Mouse (Mus musculus) kidney, postnatal 14 days (tissue): ENCODE results near the gene Csrnp3.

Source experiments
- DNase-seq: peaks from one replicate; pipeline ENCODE4 v3.0.0; 2022; ENCODE audit warnings: mixed read lengths

The Csrnp3 gene

GRCm38 (mm10) chr2:65953726-65954340, 108.3 kb downstream of the Csrnp3 start:
- DNase-seq, result no peak

- no peak for DNase-seq
These were observed 110.2 kb downstream of the Csrnp3 start for GRCm38 (mm10) chr2:65955804-65956203.

GRCm38 (mm10) chr2:65956727-65957126, 111.2 kb downstream of the Csrnp3 start:
- DNase-seq, result no peak

GRCm38 (mm10) chr2:65963420-65963819, 117.9 kb downstream of the Csrnp3 start:
- no peak for DNase-seq

DNA sequence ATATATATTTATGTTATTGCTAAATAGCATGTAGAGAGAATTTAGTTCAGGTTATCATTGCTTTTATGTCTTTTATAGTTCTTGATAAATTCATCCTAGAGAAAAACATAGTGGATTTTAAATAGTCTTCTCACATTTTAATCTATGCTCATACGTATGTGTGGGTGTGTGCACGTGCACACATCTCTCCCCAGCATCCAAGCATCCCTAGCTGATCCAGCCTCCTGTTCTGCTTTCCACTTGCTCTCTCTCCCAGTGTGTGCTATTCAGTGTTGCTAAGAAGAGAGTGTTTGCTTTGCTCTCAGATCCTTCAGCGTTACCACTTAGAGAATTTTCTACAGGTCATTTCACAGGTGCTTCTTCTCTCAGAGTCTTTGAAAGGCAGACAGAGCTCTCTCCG, 123.2 kb downstream of the Csrnp3 start:
- no peak for DNase-seq

- DNase-seq, result no peak
These were observed 128.3 kb downstream of the Csrnp3 start for GRCm38 (mm10) chr2:65973907-65974306.

DNA sequence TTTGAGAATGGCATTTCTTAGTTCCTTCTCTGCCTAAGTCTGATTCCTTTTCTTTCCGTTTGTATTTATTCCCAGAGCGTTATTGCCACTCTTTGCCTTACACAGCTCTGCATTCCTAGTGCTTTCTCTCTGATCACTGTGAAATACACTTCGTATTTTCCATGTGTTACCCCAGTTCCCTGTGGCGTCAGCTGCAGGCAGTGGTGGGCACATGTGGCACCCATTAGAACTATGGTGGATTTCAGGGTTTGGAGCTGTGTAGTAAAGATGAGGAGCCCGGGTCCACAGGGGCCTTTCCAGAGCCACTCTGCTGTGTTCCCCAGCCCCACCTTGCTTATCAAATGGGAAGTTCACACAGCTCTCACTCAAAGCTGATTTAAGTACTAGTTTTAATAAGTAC, 129.8 kb downstream of the Csrnp3 start:
- no peak for DNase-seq

GRCm38 (mm10) chr2:65979338-65980053, 133.9 kb downstream of the Csrnp3 start:
- peak; percentile 16 for DNase-seq

GRCm38 (mm10) chr2:65981470-65981869, 135.9 kb downstream of the Csrnp3 start:
- no peak for DNase-seq

DNA sequence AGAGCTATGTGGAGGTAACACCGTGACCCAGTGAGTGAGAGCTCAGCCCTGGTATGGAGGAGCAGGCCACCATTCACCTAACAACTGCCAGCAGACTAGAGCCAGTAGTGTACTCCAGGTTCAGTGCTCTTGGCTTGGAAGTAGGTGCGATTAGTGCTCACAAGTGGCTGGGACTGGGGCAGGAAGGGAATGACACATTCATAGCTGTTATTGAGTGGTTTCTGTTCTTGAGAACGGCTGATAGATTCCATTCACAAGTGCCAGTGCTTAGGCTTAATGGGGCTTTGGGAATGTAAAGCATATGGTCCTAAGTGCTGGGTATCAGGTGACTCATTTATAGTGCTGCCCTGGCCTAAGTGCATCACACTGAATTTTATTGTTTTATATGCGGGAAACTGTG, 136.4 kb downstream of the Csrnp3 start:
- DNase-seq, result no peak

- DNase-seq, result no peak
These were observed 140.1 kb downstream of the Csrnp3 start for GRCm38 (mm10) chr2:65985706-65986105.

DNA sequence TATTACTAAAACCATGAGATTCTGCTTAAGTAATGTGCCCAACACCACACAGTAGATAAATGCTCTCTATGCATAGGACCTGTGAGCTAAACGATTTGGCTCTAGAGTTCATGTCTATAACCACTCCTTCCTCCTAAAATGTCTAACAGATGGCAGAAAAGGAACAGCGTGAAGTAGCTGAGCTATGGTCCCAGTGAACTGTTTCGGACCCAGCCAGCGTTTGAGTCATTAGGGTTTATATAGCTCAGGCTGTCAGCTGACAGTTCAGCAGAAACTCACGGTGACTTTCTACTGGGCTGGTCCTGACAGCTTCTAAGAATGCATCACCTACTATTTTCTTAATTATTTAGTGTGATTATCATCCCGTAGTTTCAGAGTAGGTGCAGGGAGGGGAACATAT, 141.5 kb downstream of the Csrnp3 start:
- no peak for DNase-seq

DNA sequence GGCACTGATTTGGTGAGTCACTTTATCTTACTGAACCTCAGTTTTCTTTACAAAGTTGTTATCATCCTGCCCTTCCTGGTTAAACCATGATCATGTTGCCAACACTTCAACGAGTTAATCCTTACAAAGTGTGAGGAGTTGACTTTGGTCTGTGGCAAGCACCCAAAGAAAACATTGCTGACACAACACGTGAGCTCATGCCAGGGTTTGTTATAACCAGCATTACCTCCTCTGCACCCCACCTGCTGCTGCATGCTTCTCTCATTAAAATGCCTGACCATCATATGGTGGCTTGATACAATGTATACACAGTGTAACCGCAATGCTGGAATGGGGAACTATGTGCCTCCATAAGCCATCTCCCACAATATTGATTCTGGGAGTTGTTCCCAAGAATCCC, 142.0 kb downstream of the Csrnp3 start:
- peak; percentile 82 for DNase-seq

DNA sequence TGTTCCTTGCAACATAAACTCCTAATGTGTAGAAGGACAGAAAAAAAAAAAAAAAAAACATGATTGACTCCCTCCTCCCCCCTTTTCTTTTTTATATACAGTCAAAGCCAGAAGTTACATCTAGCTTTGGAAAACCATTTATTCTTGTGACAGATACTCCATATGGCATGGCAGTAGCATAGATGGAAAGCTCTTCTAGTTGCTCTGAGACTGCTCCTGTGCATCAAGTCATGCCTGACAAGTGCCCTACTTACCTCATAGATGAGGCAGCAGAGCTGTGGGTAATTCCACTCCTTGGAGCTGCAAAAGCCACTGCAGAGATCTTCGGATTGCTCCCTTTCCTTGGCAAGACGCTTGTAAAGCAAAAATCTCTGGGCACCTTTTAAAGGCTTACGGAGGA, 143.2 kb downstream of the Csrnp3 start:
- DNase-seq, result no peak

DNA sequence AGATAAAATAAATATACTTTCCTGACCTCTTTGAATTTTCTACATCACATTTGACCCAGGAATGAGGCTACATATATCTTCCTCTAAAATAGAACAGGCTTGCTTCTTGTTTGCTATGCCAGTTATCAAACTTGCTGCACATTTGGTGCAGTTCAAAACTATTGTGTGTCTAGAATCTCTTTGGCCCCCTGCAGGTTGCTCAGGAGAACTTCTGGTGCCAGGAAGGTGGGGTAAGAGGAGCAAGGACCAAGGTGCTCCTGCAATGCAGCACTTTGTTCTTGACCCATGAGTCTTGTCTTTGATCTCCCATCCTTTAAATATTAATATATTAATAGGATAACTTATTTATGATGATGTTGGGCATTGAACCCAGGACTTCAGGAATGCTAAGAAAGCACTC, 144.5 kb downstream of the Csrnp3 start:
- no peak for DNase-seq

DNA sequence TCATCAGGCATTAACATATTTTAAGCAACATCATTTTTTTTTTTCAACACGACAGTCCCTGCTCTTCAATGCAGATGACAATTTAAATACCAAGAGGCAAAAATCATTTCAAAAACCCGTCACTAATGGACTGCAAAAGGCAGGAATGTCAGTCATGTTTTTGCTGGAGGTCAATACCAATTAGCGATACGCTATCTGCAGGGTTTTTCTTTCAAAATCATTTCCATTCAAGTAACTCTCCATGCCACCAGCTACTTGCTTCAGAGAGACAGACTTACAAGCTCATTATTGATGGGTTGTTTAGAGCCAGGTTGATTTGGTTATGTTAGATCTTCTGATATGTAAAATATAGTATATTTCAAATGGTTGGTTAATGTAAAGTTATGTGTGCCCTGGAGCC, 145.2 kb downstream of the Csrnp3 start:
- DNase-seq, result no peak

DNA sequence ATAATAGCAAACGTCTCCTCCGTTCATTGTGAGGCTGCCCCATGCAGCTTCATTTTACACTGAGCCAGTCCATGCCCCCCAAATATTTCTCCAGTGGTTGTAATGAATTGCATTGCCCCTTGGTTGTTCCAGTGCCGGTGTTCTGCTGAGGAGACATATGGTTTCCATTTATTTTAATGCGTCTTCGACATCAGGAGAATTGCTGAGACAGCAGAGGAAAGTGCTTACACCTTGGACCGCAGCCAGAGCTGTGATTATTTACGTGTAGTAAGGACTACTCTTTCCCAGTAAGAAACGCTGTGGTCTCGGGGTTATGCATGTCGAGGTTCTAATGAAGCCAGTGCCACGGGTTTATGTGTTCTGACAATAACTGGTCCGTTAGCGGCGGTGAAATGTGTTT, 147.8 kb downstream of the Csrnp3 start:
- DNase-seq, result peak; percentile 45

DNA sequence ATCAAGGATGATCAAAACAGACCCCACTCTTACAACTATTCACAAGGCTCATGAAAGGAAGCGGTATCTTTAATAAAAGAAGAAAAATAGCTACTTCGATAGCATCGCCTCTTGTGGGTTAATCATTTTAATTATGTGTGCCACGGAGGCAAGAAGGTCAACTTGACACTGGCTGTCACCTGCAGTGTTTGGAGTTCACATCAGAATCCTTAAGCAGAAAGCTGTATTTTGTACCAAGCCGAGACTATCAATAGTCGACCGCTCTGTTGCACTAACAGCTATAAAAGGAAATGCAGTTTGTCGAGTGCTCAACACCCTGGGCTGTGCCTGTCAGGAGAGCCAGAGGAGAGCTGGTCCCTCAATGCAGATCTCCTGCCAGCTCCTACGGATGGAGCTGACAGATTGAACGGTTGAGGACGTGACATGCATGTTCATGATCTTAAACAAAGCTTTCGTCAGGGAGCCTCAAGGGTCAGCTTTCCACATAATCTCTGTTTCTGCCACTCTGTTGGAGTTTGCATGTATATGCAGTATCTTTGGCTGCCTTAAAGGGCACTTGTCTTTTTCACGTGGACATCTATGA, 149.4 kb downstream of the Csrnp3 start:
- peak; percentile 18 for DNase-seq

DNA sequence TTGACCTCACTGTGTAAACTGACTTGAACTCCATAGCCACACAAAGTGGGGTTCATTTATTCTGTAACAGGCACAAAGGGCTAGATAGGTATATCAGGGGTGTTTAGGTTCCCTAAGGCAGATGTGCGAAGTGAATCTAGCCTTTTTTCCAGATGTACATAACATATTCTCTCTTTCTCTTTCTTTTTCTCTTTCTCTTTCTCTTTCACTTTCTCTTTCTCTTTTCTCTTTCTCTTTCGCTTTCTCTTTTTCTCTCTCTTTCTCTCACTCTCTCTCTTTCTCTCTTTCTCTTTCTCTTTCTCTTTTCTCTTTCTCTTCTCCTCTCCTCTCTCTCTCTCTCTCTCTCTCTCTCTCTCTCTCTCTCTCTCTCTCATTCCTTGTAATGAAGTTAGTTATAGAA, 153.2 kb downstream of the Csrnp3 start:
- no peak for DNase-seq

DNA sequence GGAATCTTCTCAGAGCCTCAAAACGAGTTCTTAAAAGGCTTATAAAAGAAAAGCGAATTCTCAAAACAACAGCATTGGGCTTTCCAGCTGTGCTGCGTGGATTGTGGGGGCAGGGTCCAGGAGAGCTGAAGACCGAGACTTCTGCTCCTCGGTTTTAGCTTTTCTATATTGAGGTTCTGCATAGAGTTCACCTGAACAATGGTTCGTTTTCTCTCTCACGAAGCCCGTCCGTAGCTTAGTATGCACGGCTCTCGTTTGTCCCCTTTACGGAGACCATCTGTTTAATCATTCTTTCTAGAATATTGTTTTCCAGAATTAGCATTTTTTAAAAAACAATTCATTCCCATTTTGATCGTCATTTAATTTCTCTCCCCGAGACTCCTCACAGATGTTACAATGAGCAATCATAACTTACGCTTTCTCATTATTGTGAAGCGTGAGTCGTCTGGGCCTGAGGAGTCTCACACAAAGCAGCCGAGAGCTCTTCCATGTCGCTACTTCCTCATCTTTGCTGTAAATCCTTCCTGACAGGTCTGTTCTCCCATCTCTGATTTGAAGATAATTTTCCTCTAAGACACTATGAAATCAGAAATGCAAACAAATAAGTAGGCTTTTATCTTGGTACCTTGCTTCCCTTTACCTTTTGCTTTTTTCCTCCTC, 163.6 kb downstream of the Csrnp3 start:
- no peak for DNase-seq

DNA sequence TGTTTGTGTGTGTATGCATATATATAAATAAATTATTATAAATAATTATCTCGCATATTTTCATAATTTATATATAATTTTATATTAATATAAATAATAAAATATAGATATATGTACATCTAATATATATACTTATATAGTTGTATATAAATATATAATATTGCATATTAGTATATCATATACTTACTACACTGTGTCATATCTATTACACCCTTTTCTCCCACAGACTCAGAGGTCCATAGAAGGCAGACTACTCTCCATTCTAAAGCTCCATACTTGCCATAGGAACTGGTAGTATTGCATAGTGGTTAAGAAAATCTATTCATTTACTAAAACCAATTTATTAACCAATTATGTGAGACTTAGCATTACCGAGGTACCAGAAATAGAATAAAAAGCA, 164.1 kb downstream of the Csrnp3 start:
- no peak for DNase-seq

DNA sequence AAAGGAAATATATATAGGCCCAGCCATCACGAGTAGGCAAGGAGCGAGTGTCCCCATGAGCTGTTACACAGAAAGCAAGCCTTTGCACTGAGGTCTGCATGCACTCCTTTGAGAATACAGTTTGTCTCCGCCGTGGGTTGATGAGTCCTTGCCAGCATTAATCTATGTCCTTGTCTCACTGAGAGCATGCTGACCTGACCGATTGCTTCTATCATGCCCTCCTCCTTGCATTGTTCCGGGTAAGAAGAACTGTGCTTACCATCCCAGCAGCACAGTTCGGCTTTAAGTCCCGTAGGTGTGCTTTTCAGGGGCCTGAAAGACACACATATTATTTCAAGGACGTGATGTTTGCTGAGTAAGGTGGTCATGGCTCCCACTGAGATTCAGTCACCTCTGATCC, 173.1 kb downstream of the Csrnp3 start:
- DNase-seq, result no peak

GRCm38 (mm10) chr2:66019235-66019634, 173.7 kb downstream of the Csrnp3 start:
- no peak for DNase-seq

GRCm38 (mm10) chr2:66023419-66023818, 177.9 kb downstream of the Csrnp3 start:
- DNase-seq, result no peak
